Mouse (Mus musculus) forebrain, postnatal 0 days (tissue): ENCODE results near the gene Ppia. TPM values are rescaled to one million over a fixed set of nuclear protein-coding genes. Genes with fewer than 3 reads are reported as not detected.
"Not testable (repeated sequence)": the region's sequence is repeated elsewhere in the genome, so short reads cannot be mapped to it uniquely, and the experiment has no call there.

ENCODE experiments used
- ATAC-seq: fragments of 200-750 bp; cut with Nextera tagmentation; 2 replicates; pipeline ENCODE4 v1.8.0; 2017; ENCODE audit warnings: mild to moderate bottlenecking, moderate library complexity
- DNase-seq: peaks from one replicate; pipeline ENCODE4 v3.0.0-alpha.2; 2015
- H3K27ac ChIP-seq: fragments of 300-500 bp; sonication (generic); 2 replicates; pipeline ENCODE4 v1.5.1; 2014; ENCODE audit warnings: low read depth, mild to moderate bottlenecking, antibody characterized with exemption, low read length, moderate library complexity, mixed read lengths
- H3K27me3 ChIP-seq: fragments of 300-500 bp; sonication (generic); 2 replicates; pipeline ENCODE4 v1.6.1; 2014; ENCODE audit warnings: mild to moderate bottlenecking, low read length, mixed read lengths; ENCODE audit not compliant: insufficient read depth
- H3K36me3 ChIP-seq: fragments of 300-500 bp; sonication (generic); 2 replicates; pipeline ENCODE4 v1.6.1; 2014; ENCODE audit warnings: mild to moderate bottlenecking, moderate library complexity; ENCODE audit not compliant: insufficient read depth
- H3K4me1 ChIP-seq: fragments of 300-500 bp; sonication (generic); 2 replicates; pipeline ENCODE4 v1.6.1; 2014; ENCODE audit warnings: antibody characterized with exemption; ENCODE audit not compliant: insufficient read depth
- H3K4me2 ChIP-seq: fragments of 300-500 bp; sonication (generic); 2 replicates; pipeline ENCODE4 v1.6.1; 2014; ENCODE audit warnings: low read depth, mild to moderate bottlenecking, moderate library complexity
- H3K4me3 ChIP-seq: fragments of 300-500 bp; sonication (generic); 2 replicates; pipeline ENCODE4 v1.5.1; 2014; ENCODE audit warnings: low read depth, low read length, mixed read lengths
- H3K9ac ChIP-seq: fragments of 300-500 bp; sonication (generic); 2 replicates; pipeline ENCODE4 v1.6.1; 2014; ENCODE audit warnings: mild to moderate bottlenecking
- H3K9me3 ChIP-seq: fragments of 300-500 bp; sonication (generic); 2 replicates; pipeline ENCODE4 v1.6.1; 2016; ENCODE audit warnings: low read length
- CTCF ChIP-seq: sonication (generic); IDR thresholded peaks from 2 replicates; pipeline ENCODE4 v1.5.1; 2016; ENCODE audit warnings: antibody characterized with exemption, control low read depth, low read depth
- WGBS: fragments of 180-500 bp; shearing (Covaris S2); extraction: QIAGEN DNeasy Blood & Tissue Kit; methylation state at CpG from one replicate; pipeline ENCODE4 v1.1.7; 2014; 5-methylcytosine and 5-hydroxymethylcytosine counted together
- microRNA-seq, 2 experiments: library from miRNA; unstranded; fragments of <30 nt; microRNA quantifications; one replicate each; pipeline ENCODE4; 2016
- polyA plus RNA-seq: library from polyadenylated mRNA; unstranded; fragments of >200 nt; fragmentation: Nextera tagmentation; extraction: Ambion mirVana; gene quantifications from 2 replicates; pipeline ENCODE4 v1.2.1, GENCODE M21; 2015
- total RNA-seq: library from RNA; depleted of rRNA; stranded (reverse); fragments of >200 nt; gene quantifications from 2 replicates; pipeline ENCODE4 v1.2.3, GENCODE M21; 2014; rRNA removed

The Ppia gene
- total and polyA plus RNA-seq, 2 experiments from 2014 or later: 3,025 to 5,423 TPM

GRCm38 (mm10) chr11:6447493-6447892 lies 32.2 kb downstream of the Ppia start:
- Histone ChIP-seq H3K36me3 (no peaks in the 10 kb centered on the region), H3K9ac (no peak overlapping the region), H3K27ac (no peak overlapping the region), H3K9me3 (no peaks in the 10 kb centered on the region), H3K4me3 (no peak overlapping the region), H3K4me2 (no peak overlapping the region), H3K27me3 (no peaks in the 10 kb centered on the region), H3K4me1 (peaks cover 8% of the 10 kb centered on the region; the same call in 1 of the 2 replicates)
- no peak for TF ChIP-seq CTCF
- DNase-seq (no peak), ATAC-seq (no peak)
- WGBS: 82% methylated on average over 4 of the region's 4 CpGs

- not testable (repeated sequence) for H3K9me3 ChIP-seq, H3K4me2 ChIP-seq, H3K27me3 ChIP-seq, H3K4me1 ChIP-seq, ATAC-seq, DNase-seq, H3K4me3 ChIP-seq, H3K27ac ChIP-seq, H3K36me3 ChIP-seq, H3K9ac ChIP-seq
- WGBS: 93% methylated on average over 5 of the region's 5 CpGs
Measured at GRCm38 (mm10) chr11:6448155-6448554, 32.9 kb downstream of the Ppia start.

DNA sequence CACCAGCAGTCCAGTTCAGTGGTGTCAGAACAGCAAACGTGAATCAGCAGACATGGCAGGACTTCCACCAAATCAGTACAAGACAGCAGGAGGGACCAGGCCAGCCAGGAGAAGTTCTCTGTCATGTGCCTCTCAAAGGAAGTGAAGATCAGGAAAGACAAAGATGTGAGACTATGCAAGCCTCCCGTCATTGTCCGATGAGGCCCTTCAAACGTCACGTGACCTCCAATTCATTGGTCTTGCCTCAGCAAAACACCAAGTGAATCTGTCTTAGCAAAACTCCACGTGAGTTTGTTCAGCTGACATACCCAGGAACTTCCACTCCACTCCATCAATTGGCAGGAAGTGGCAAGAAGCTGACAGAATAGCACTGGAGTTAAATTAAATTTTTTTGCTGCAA lies 40.8 kb downstream of the Ppia start:
- no peak for ATAC-seq
- no peak overlapping the region for H3K4me3 ChIP-seq
- WGBS: 81% methylated on average over 6 of the region's 6 CpGs
- DNase-seq: no peak
- H3K27ac ChIP-seq: no peak overlapping the region
- no peaks in the 10 kb centered on the region for H3K27me3 ChIP-seq
- H3K9ac ChIP-seq: no peak overlapping the region
- no peaks in the 10 kb centered on the region for H3K9me3 ChIP-seq
- no peak for TF ChIP-seq CTCF
- no peaks in the 10 kb centered on the region for H3K36me3 ChIP-seq
- no peaks in the 10 kb centered on the region for H3K4me1 ChIP-seq
- H3K4me2 ChIP-seq: no peak overlapping the region

DNA sequence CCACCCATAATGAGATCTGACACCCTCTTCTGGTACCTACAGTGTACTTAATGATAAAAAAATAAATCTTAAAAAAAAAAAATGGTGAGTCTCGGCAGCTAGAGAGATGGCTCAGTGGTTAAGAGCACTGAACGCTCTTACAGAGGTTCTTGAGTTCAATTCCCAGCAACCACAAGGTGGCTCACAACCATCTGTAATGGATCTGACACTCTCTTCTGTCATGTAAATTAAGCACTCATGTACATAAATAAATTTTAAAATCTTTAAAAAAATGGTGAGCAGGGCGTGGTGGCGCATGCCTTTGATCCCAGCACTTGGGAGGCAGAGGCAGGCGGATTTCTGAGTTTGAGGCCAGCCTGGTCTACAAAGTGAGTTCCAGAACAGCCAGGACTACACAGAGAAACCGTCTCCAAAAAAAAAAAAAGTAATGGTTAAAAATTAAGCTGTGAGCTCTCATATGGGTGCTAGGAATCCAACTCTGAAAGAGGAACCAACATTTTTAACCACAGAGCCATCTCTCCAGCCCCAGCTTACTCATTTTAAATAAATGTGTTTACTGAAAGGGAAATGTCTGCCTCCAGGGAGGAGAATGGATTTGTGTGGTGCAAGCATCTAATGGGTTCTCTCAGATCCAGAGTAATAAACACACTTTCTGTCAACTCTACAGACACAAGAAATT lies 48.1 kb downstream of the Ppia start:
- ATAC-seq: no peak
- Histone ChIP-seq H3K9ac (no peak overlapping the region), H3K4me2 (no peak overlapping the region), H3K27me3 (no peaks in the 10 kb centered on the region), H3K4me1 (no peaks in the 10 kb centered on the region), H3K9me3 (no peaks in the 10 kb centered on the region), H3K4me3 (no peak overlapping the region), H3K27ac (no peak overlapping the region), H3K36me3 (peaks cover 26% of the 10 kb centered on the region)
- TF ChIP-seq CTCF: no peak
- DNase-seq: no peak
- WGBS: 93% methylated on average over 6 of the region's 6 CpGs

GRCm38 (mm10) chr11:6465122-6465521 lies 49.9 kb downstream of the Ppia start:
- DNase-seq: peak; percentile 91
- no peak overlapping the region for H3K4me3 ChIP-seq
- H3K36me3 ChIP-seq: peaks cover 26% of the 10 kb centered on the region
- H3K9ac ChIP-seq: no peak overlapping the region
- WGBS: 18% methylated on average over 4 of the region's 4 CpGs
- TF ChIP-seq CTCF: peak; percentile 73
- H3K4me2 ChIP-seq: no peak overlapping the region
- ATAC-seq: peak; percentile 92
- H3K27ac ChIP-seq: no peak overlapping the region
- H3K27me3 ChIP-seq: no peaks in the 10 kb centered on the region
- H3K9me3 ChIP-seq: no peaks in the 10 kb centered on the region
- H3K4me1 ChIP-seq: peaks cover 8% of the 10 kb centered on the region; the same call in 1 of the 2 replicates

DNA sequence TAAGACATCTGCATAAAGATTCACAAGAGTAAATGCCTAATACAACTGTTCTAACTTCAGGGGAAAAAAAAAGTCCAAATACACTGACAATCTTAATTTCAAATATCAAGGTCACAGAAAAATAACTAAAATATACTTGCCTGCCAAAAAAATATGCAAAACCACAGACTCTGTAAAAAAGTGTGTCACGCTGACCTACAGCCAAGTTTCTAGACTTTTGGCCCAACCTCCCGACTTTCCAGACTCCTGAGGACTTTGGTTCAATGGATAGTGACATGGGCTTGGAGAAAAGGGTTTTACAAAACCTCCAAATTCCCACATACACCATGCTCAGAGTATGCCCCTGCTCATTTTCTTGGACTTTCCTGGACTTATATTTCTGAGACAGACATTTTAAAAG lies 53.3 kb downstream of the Ppia start:
- WGBS: 67% methylated on average over 2 of the region's 2 CpGs
- Histone ChIP-seq H3K27ac (no peak overlapping the region), H3K4me2 (0 out of 2 replicates have a peak overlapping the region, but pooled peaks have one; percentile 1), H3K36me3 (peaks cover 26% of the 10 kb centered on the region), H3K4me1 (peaks cover 26% of the 10 kb centered on the region), H3K27me3 (no peaks in the 10 kb centered on the region), H3K9me3 (no peaks in the 10 kb centered on the region), H3K9ac (no peak overlapping the region), H3K4me3 (no peak overlapping the region)
- no peak for DNase-seq
- no peak for TF ChIP-seq CTCF
- ATAC-seq: no peak

Small RNA genes lying within 50 kb of the gene (microRNA-seq; reads per million reads assigned to microRNA genes)
- gene Mir7651: 1.1 to 3.5 reads per million in 2 experiments

Other genes with a start within 250 kb of the Ppia start
- 0.15 and 0.29 TPM in 2 replicates for gene A730071L15Rik, start 215.4 kb upstream of the Ppia start, total RNA-seq
- 0.44 and 0.47 TPM in 2 replicates for gene A730071L15Rik, start 215.4 kb upstream of the Ppia start, polyA plus RNA-seq
- gene Nudcd3, start 215.0 kb upstream of the Ppia start, total RNA-seq: 57.2 and 61.6 TPM in 2 replicates
- 60.9 and 70.7 TPM in 2 replicates for gene Nudcd3, start 215.0 kb upstream of the Ppia start, polyA plus RNA-seq
- not detected in 2 replicates for gene Npc1l1, start 185.3 kb upstream of the Ppia start, total RNA-seq
- gene Npc1l1, start 185.3 kb upstream of the Ppia start, polyA plus RNA-seq: not detected in 2 replicates
- gene Ddx56, start 147.7 kb upstream of the Ppia start, total RNA-seq: 70.4 and 76.9 TPM in 2 replicates
- 65.7 and 71.3 TPM in 2 replicates for gene Ddx56, start 147.7 kb upstream of the Ppia start, polyA plus RNA-seq
- gene Tmed4, start 140.6 kb upstream of the Ppia start, total RNA-seq: 67.9 and 70.4 TPM in 2 replicates
- gene Tmed4, start 140.6 kb upstream of the Ppia start, polyA plus RNA-seq: 95.0 and 95.5 TPM in 2 replicates
- 75.8 and 97.4 TPM in 2 replicates for gene Ogdh, start 123.8 kb upstream of the Ppia start, total RNA-seq
- gene Ogdh, start 123.8 kb upstream of the Ppia start, polyA plus RNA-seq: 107 and 124 TPM in 2 replicates
- gene Zmiz2, start 26.4 kb upstream of the Ppia start, total RNA-seq: 109 and 129 TPM in 2 replicates
- gene Zmiz2, start 26.4 kb upstream of the Ppia start, polyA plus RNA-seq: 38.1 and 43.8 TPM in 2 replicates
- gene H2afv, start 29.0 kb downstream of the Ppia start, total RNA-seq: 55.3 and 68.0 TPM in 2 replicates
- gene H2afv, start 29.0 kb downstream of the Ppia start, polyA plus RNA-seq: 185 and 235 TPM in 2 replicates
- 49.9 and 53.5 TPM in 2 replicates for gene Purb, start 60.5 kb downstream of the Ppia start, total RNA-seq
- gene Purb, start 60.5 kb downstream of the Ppia start, polyA plus RNA-seq: 10.9 and 18.6 TPM in 2 replicates
- gene Myo1g, start 105.5 kb downstream of the Ppia start, total RNA-seq: 0.23 and 0.90 TPM in 2 replicates
- 0.24 and 0.75 TPM in 2 replicates for gene Myo1g, start 105.5 kb downstream of the Ppia start, polyA plus RNA-seq
- 58.9 and 65.6 TPM in 2 replicates for gene Ccm2, start 131.4 kb downstream of the Ppia start, total RNA-seq
- gene Ccm2, start 131.4 kb downstream of the Ppia start, polyA plus RNA-seq: 84.0 and 84.7 TPM in 2 replicates
- gene Nacad, start 190.6 kb downstream of the Ppia start, total RNA-seq: 69.4 and 75.6 TPM in 2 replicates
- gene Nacad, start 190.6 kb downstream of the Ppia start, polyA plus RNA-seq: 46.4 and 61.3 TPM in 2 replicates
- 32.2 and 41.9 TPM in 2 replicates for gene Tbrg4, start 210.6 kb downstream of the Ppia start, total RNA-seq
- gene Tbrg4, start 210.6 kb downstream of the Ppia start, polyA plus RNA-seq: 30.9 and 31.6 TPM in 2 replicates
- gene Wap, start 223.2 kb downstream of the Ppia start, total RNA-seq: not detected in 2 replicates
- gene Wap, start 223.2 kb downstream of the Ppia start, polyA plus RNA-seq: not detected in 2 replicates
- gene Ramp3, start 243.1 kb downstream of the Ppia start, total RNA-seq: 12.9 and 21.1 TPM in 2 replicates
- 17.6 and 20.0 TPM in 2 replicates for gene Ramp3, start 243.1 kb downstream of the Ppia start, polyA plus RNA-seq